Mouse (Mus musculus) limb, embryonic 12.5 days (tissue): ENCODE data around the gene Vps37d. TPM values are rescaled to one million over a fixed set of nuclear protein-coding genes. Genes with fewer than 3 reads are reported as not detected.

Source experiments
- ATAC-seq: fragments of 200-750 bp; cut with Nextera tagmentation; 2 replicates; pipeline ENCODE4 v1.8.0; 2017; ENCODE audit warnings: low read depth, moderate TSS enrichment; ENCODE audit not compliant: insufficient number of reproducible peaks, insufficient read depth, low FRiP score, low TSS enrichment
- H3K27ac ChIP-seq: fragments of 300-500 bp; sonication (generic); 2 replicates; pipeline ENCODE4 v1.5.1; 2016; ENCODE audit warnings: mild to moderate bottlenecking, moderate library complexity
- H3K27me3 ChIP-seq: fragments of 300-500 bp; sonication (generic); 2 replicates; pipeline ENCODE4 v1.6.1; 2016; ENCODE audit warnings: mild to moderate bottlenecking, moderate library complexity
- H3K36me3 ChIP-seq: fragments of 300-500 bp; sonication (generic); 2 replicates; pipeline ENCODE4 v1.6.1; 2016; ENCODE audit warnings: mild to moderate bottlenecking, moderate library complexity
- H3K4me1 ChIP-seq: fragments of 300-500 bp; sonication (generic); replicated peaks from 2 replicates; pipeline ENCODE4 v1.6.1; 2016
- H3K4me2 ChIP-seq: fragments of 300-500 bp; sonication (generic); 2 replicates; pipeline ENCODE4 v1.6.1; 2016; ENCODE audit warnings: mild to moderate bottlenecking, moderate library complexity
- H3K4me3 ChIP-seq: fragments of 300-500 bp; sonication (generic); replicated peaks from 2 replicates; pipeline ENCODE4 v1.5.1; 2016; ENCODE audit warnings: mild to moderate bottlenecking
- H3K9ac ChIP-seq: fragments of 300-500 bp; sonication (generic); replicated peaks from 2 replicates; pipeline ENCODE4 v1.6.1; 2016; ENCODE audit warnings: mild to moderate bottlenecking, moderate library complexity
- H3K9me3 ChIP-seq: fragments of 300-500 bp; sonication (generic); 2 replicates; pipeline ENCODE4 v1.6.1; 2016; ENCODE audit warnings: mild to moderate bottlenecking, moderate library complexity
- WGBS: fragments of 180-500 bp; shearing (Covaris S2); methylation state at CpG from one replicate; pipeline ENCODE4 v1.1.7; 2016; 5-methylcytosine and 5-hydroxymethylcytosine counted together
- polyA plus RNA-seq: library from polyadenylated mRNA; unstranded; fragments of >200 nt; fragmentation: Nextera tagmentation; extraction: Ambion mirVana; gene quantifications from 2 replicates; pipeline ENCODE4 v1.2.1, GENCODE M21; 2016

The Vps37d gene
- polyA plus RNA-seq, 1 experiment from 2014 or later = 22.8 TPM

- WGBS = 8% methylated on average over 7 of the region's 7 CpGs
- Histone ChIP-seq H3K4me2 (peak overlapping the region; percentile 94), H3K27ac (no peak overlapping the region), H3K27me3 (no peaks in the 10 kb centered on the region), H3K36me3 (no peaks in the 10 kb centered on the region), H3K4me1 (peaks cover 31% of the 10 kb centered on the region), H3K9ac (no peak overlapping the region), H3K9me3 (no peaks in the 10 kb centered on the region), H3K4me3 (0 out of 2 replicates have a peak overlapping the region, but pooled peaks have one; percentile 3)
- no peak for ATAC-seq
These were observed 52.2 kb downstream of the Vps37d start for GRCm38 (mm10) chr5:135025899-135026298.

- H3K9me3 ChIP-seq = no peaks in the 10 kb centered on the region
- H3K36me3 ChIP-seq = no peaks in the 10 kb centered on the region
- ATAC-seq = no peak
- H3K4me3 ChIP-seq = peak overlapping the region; percentile 75
- no peaks in the 10 kb centered on the region for H3K27me3 ChIP-seq
- no peak overlapping the region for H3K9ac ChIP-seq
- 47% methylated on average over 11 of the region's 11 CpGs for WGBS
- H3K4me2 ChIP-seq = peak overlapping the region; percentile 94
- H3K27ac ChIP-seq = no peak overlapping the region
- peaks cover 31% of the 10 kb centered on the region for H3K4me1 ChIP-seq
These were observed 53.3 kb downstream of the Vps37d start for GRCm38 (mm10) chr5:135024665-135025224.

- Histone ChIP-seq H3K9ac (peak within 1 kb of the TSS; percentile 78), H3K27ac (no peak within 1 kb of the TSS), H3K9me3 (no peaks in the 10 kb centered on the region), H3K4me1 (peaks cover 27% of the 10 kb centered on the region), H3K4me2 (peak within 1 kb of the TSS; percentile 94), H3K4me3 (peak within 1 kb of the TSS; percentile 75), H3K36me3 (no peaks in the 10 kb centered on the region), H3K27me3 (no peaks in the 10 kb centered on the region)
- under 1% methylated on average over 61 of the region's 61 CpGs for WGBS
- peak; percentile 90 for ATAC-seq
These were observed 54.5 kb downstream of the Vps37d start, which contains the start of gene Stx1a for GRCm38 (mm10) chr5:135023344-135024173. Stx1a (plus strand) TSS chr5:135023482.

Other genes starting within 250 kb of the Vps37d start
- gene Tmem270, start 171.5 kb downstream of the Vps37d start, polyA plus RNA-seq = not detected in 2 replicates
- 2.1 and 2.5 TPM in 2 replicates for gene Cldn13, start 162.7 kb downstream of the Vps37d start, polyA plus RNA-seq
- 17.8 and 19.7 TPM in 2 replicates for gene Mettl27, start 145.9 kb downstream of the Vps37d start, polyA plus RNA-seq
- gene Cldn4, start 131.3 kb downstream of the Vps37d start, polyA plus RNA-seq = 7.7 and 10.1 TPM in 2 replicates
- gene Cldn3, start 92.1 kb downstream of the Vps37d start, polyA plus RNA-seq = 4.7 and 5.8 TPM in 2 replicates
- gene Abhd11, start 69.1 kb downstream of the Vps37d start, polyA plus RNA-seq = 32.6 and 36.7 TPM in 2 replicates
- gene Stx1a, start 54.8 kb downstream of the Vps37d start, polyA plus RNA-seq = 9.7 and 10.8 TPM in 2 replicates
- gene Dnajc30, start 14.1 kb downstream of the Vps37d start, polyA plus RNA-seq = 31.1 and 31.3 TPM in 2 replicates
- 150 and 151 TPM in 2 replicates for gene Bud23, start 13.3 kb downstream of the Vps37d start, polyA plus RNA-seq
- 2.5 and 2.6 TPM in 2 replicates for gene Mlxipl, start 11.6 kb upstream of the Vps37d start, polyA plus RNA-seq
- 30.1 and 30.2 TPM in 2 replicates for gene Tbl2, start 71.4 kb upstream of the Vps37d start, polyA plus RNA-seq
- 43.2 and 45.0 TPM in 2 replicates for gene Bcl7b, start 90.0 kb upstream of the Vps37d start, polyA plus RNA-seq
- 72.8 and 73.6 TPM in 2 replicates for gene Baz1b, start 109.0 kb upstream of the Vps37d start, polyA plus RNA-seq
- gene Fzd9, start 173.0 kb upstream of the Vps37d start, polyA plus RNA-seq = 9.2 and 10.3 TPM in 2 replicates